Mouse (Mus musculus) testis, postnatal 10 days (tissue): Measurements from ENCODE around the gene Tmem222.
A peak's percentile ranks its signal among the peaks of the same experiment; 100 is the strongest.

ENCODE experiments used
- DNase-seq: peaks from one replicate; pipeline ENCODE4 v3.0.0; 2021; ENCODE audit warnings: low spot score

Gene Tmem222

GRCm38 (mm10) chr4:133282656-133283055 lies 5.1 kb upstream of the Tmem222 start:
- DNase-seq = no peak

GRCm38 (mm10) chr4:133281951-133282481 lies 4.4 kb upstream of the Tmem222 start:
- no peak for DNase-seq

- no peak for DNase-seq
Measured at GRCm38 (mm10) chr4:133281513-133281912, 3.9 kb upstream of the Tmem222 start.

GRCm38 (mm10) chr4:133278482-133278881 lies 890 bp upstream of the Tmem222 start:
- no peak for DNase-seq

GRCm38 (mm10) chr4:133278067-133278466 lies 475 bp upstream of the Tmem222 start:
- no peak for DNase-seq

- DNase-seq = no peak
Measured at GRCm38 (mm10) chr4:133270929-133271328, 6.7 kb downstream of the Tmem222 start.

- DNase-seq = no peak
Measured at GRCm38 (mm10) chr4:133269596-133269995, 8.0 kb downstream of the Tmem222 start.

- no peak for DNase-seq
Measured at GRCm38 (mm10) chr4:133268931-133269330, 8.7 kb downstream of the Tmem222 start.

GRCm38 (mm10) chr4:133266248-133266880 lies 11.2 kb downstream of the Tmem222 start:
- DNase-seq = no peak

- DNase-seq = no peak
Measured at GRCm38 (mm10) chr4:133265759-133266158, 11.8 kb downstream of the Tmem222 start.

GRCm38 (mm10) chr4:133265297-133265696 lies 12.3 kb downstream of the Tmem222 start:
- DNase-seq = no peak

GRCm38 (mm10) chr4:133264559-133264958 lies 13.0 kb downstream of the Tmem222 start:
- DNase-seq = no peak

- DNase-seq = no peak
Measured at GRCm38 (mm10) chr4:133263756-133264155, 13.8 kb downstream of the Tmem222 start.

- no peak for DNase-seq
Measured at GRCm38 (mm10) chr4:133262882-133263281, 14.7 kb downstream of the Tmem222 start, which contains the start of gene Sytl1. Gene Sytl1, minus strand, starts transcription at chr4:133263113.

- DNase-seq = no peak
Measured at GRCm38 (mm10) chr4:133262375-133262765, 15.2 kb downstream of the Tmem222 start.

GRCm38 (mm10) chr4:133261641-133262374 lies 15.8 kb downstream of the Tmem222 start:
- no peak for DNase-seq

- no peak for DNase-seq
Measured at GRCm38 (mm10) chr4:133257798-133258408, 19.7 kb downstream of the Tmem222 start.

GRCm38 (mm10) chr4:133257230-133257629 lies 20.4 kb downstream of the Tmem222 start:
- DNase-seq = no peak

GRCm38 (mm10) chr4:133256820-133257219 lies 20.8 kb downstream of the Tmem222 start:
- DNase-seq = no peak

GRCm38 (mm10) chr4:133255392-133255791 lies 22.2 kb downstream of the Tmem222 start:
- DNase-seq = no peak

- peak; percentile 63 for DNase-seq
Measured at GRCm38 (mm10) chr4:133253412-133253811, 24.2 kb downstream of the Tmem222 start.

- DNase-seq = no peak
Measured at GRCm38 (mm10) chr4:133252089-133252488, 25.5 kb downstream of the Tmem222 start.

- DNase-seq = peak; percentile 73
Measured at GRCm38 (mm10) chr4:133251214-133251613, 26.4 kb downstream of the Tmem222 start.
